1 mouse cellular context compared by ENCODE assay signal in the genomic region with DNA sequence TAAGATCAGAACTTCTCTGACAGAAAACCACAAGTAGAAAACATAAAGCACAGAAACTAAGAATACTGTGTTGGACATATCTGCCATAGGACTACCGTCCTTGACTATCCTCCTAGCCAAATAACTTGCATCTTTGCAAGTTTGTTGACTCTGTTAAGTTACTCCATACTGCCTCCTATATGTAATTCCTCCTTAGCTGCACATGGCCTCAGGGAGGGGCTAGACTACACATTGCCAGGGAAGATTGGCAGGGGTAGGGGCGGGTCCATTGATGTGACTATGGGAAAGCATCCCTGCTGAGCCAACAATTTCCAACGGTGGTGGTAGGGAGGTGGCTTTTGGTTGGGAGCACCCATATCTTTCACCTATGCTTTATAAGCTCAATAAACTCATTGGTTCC.
A peak's percentile ranks its signal among the peaks of the same experiment; 100 is the strongest.
TF ChIP-seq lines count a peak whose summit lies in the region.

No protein-coding gene starts in this region.

TF ChIP-seq in MEL, 35 proteins besides CTCF, POLR2A, EP300 and RAD21:
- TF ChIP-seq CHD1 (IDR thresholded peaks at IDR 0.05; ENCODE audit: low read depth, low read length), result no peak
- no peak for TF ChIP-seq USF1 (IDR thresholded peaks at IDR 0.05; ENCODE audit: low read depth, low read length)
- no peak for TF ChIP-seq USF2 (IDR thresholded peaks at IDR 0.05; ENCODE audit: borderline replicate concordance in 1 of 2, insufficient read depth in 1 of 2, low read depth in 1 of 2, low read length in 2 of 2)
- TF ChIP-seq TBP (IDR thresholded peaks at IDR 0.05; ENCODE audit: low read depth, low read length), result no peak
- peak; percentile 2; the same call in 1 of the 2 replicates for TF ChIP-seq SMC3 (IDR thresholded peaks at IDR 0.05; ENCODE audit: low read depth, low read length)
- no peak for TF ChIP-seq MYC (IDR thresholded peaks at IDR 0.05; ENCODE audit: low read depth, low read length)
TF ChIP-seq in MEL: peak in this region for 1.
